Mouse (Mus musculus) embryonic fibroblast, embryonic 13.5 days (primary cell): ENCODE results near the gene Cryba4. TPM values are rescaled to one million over a fixed set of nuclear protein-coding genes. Genes with fewer than 3 reads are reported as not detected.

Experiments used
- H3K27ac ChIP-seq: 2 replicates; pipeline ENCODE4 v1.5.1; 2012; ENCODE audit warnings: low read length, control low read depth, inconsistent platforms; ENCODE audit not compliant: insufficient read depth
- H3K4me1 ChIP-seq: 2 replicates; pipeline ENCODE4 v1.6.1; 2011; ENCODE audit warnings: low read length; ENCODE audit not compliant: control insufficient read depth, insufficient read depth
- H3K4me3 ChIP-seq: 2 replicates; pipeline ENCODE4 v1.5.1; 2011; ENCODE audit warnings: mild to moderate bottlenecking, control low read depth, low read length; ENCODE audit not compliant: insufficient read depth
- CTCF ChIP-seq: IDR thresholded peaks from 2 replicates; pipeline ENCODE4 v1.5.1; 2011; ENCODE audit warnings: mild to moderate bottlenecking, control low read depth, low read length, moderate library complexity, borderline replicate concordance; ENCODE audit not compliant: insufficient read depth
- POLR2A ChIP-seq: IDR thresholded peaks from 2 replicates; pipeline ENCODE4 v1.6.1; 2011; ENCODE audit warnings: low read depth, mild to moderate bottlenecking, control low read depth, low read length, moderate library complexity
- polyA plus RNA-seq: library from polyadenylated mRNA; stranded (reverse); fragments of >200 nt; gene quantifications from 2 replicates; pipeline ENCODE4 v1.2.4, GENCODE M21; 2011; ENCODE audit warnings: low read depth; ENCODE audit not compliant: missing spikeins, insufficient read length

Cryba4 gene
- polyA plus RNA-seq, 1 experiment: not detected

DNA sequence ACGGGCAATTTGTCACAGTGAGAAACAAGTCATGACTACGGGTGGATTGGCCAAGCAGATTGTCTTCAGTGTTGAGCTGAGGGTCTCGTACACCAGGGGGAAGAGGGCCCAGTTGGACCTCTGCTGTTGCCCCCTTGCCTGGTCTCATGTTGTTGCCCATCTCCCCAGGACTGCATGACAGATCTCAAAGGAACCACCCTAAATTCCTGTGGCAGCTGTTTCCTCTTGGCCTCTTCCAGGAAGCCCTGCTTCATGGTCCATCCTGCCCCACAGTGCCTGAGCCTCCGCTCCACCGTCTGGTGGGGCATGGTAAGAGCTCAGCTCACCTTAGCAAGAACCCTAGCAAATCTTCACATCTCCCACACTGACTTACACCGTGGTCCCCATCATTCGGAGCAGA is 40.4 kb downstream of the Cryba4 start:
- no peaks in the 10 kb centered on the region for H3K4me1 ChIP-seq
- TF ChIP-seq POLR2A (no peak), CTCF (no peak)
- H3K4me3 ChIP-seq: no peak overlapping the region
- no peak overlapping the region for H3K27ac ChIP-seq

DNA sequence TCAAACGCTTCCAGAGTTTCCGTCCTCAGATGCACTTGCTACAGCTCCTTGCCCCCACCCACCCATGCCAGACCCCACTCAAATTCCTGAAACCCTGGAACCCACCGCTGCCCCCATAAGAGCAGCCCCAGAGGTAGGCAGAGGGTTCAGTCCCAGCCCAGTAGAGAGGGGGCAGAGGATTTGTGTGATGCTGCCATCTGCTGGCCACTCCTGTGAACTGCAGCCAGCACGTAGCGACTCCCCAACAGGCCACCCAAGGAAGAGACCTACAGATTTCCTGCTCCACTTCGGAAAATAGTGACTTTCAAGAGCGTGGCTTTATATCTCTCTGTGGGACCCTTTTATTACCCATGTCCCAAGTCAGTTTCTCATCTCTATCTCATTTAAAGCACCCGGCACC is 42.2 kb downstream of the Cryba4 start:
- Histone ChIP-seq H3K27ac (no peak overlapping the region), H3K4me1 (no peaks in the 10 kb centered on the region), H3K4me3 (no peak overlapping the region)
- no peak for TF ChIP-seq POLR2A
- peak; percentile 94 for TF ChIP-seq CTCF

GRCm38 (mm10) chr5:112208321-112208720 is 44.0 kb downstream of the Cryba4 start:
- Histone ChIP-seq H3K27ac (no peak overlapping the region), H3K4me3 (no peak overlapping the region), H3K4me1 (no peaks in the 10 kb centered on the region)
- TF ChIP-seq CTCF: no peak
- TF ChIP-seq POLR2A: no peak

DNA sequence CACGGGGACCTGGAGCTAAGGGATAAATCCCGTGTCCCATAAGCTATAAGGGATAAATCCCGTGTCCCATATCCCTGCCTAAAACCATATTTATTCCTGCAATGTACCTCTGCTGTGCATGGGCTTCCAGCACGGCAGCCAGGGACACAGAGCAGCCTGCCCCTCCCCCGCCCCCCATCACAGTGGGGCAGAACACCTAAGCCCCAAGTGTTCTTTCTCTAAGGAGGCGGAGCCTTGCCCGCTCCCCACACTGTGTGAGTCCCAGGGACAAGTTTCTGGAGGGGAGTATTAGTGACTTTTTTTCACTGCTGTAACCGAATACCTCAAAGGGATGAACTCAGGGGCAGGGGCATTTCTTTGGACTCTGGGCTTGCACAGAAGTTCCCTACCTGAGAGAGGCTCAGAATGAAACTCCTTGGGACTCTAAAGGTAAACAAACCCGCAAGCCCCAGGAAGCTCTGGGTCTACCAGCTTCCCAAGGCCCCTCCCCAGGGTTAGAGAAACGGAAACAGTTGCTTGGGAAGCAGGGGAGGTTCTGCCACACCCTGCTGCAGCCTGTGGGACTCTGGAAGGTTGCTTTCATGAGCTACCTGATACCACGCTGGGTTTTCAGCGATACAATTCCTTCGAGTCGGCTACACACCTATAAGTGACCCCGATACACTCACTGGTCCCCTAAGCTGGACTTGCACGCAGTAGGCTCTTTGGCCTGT is 45.6 kb downstream of the Cryba4 start:
- Histone ChIP-seq H3K4me1 (no peaks in the 10 kb centered on the region), H3K4me3 (no peak overlapping the region), H3K27ac (no peak overlapping the region)
- TF ChIP-seq POLR2A (no peak), CTCF (no peak)

DNA sequence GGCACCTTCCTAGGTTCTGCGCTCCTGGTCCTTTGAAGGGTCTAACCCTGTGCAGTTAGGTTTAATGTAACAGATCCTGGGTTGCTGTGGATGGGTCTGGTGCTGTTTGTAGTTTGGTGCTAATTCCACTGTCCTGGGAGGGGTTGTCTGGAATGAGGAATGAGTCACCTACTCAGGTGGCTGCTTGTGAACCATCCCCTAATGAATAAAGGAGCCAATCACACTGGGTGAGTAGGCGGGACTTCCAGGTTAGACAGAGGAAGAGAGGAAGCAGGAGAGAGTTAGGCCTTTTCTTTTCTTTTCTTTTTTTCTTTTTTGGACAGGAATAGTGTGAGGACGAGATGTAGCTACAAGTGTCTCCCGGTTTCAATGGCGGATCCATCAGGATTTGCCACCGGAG is 52.7 kb downstream of the Cryba4 start:
- no peak overlapping the region for H3K4me3 ChIP-seq
- H3K27ac ChIP-seq: no peak overlapping the region
- TF ChIP-seq POLR2A: no peak
- no peak for TF ChIP-seq CTCF
- no peaks in the 10 kb centered on the region for H3K4me1 ChIP-seq

Other genes with a start within 250 kb of the Cryba4 start
- gene Crybb1, start 3.3 kb upstream of the Cryba4 start, polyA plus RNA-seq: not detected in 2 replicates
- 39.6 and 48.3 TPM in 2 replicates for gene Tpst2, start 24.2 kb upstream of the Cryba4 start, polyA plus RNA-seq
- 15.6 and 21.8 TPM in 2 replicates for gene Tfip11, start 73.8 kb upstream of the Cryba4 start, polyA plus RNA-seq
- 19.2 and 24.2 TPM in 2 replicates for gene Srrd, start 90.5 kb upstream of the Cryba4 start, polyA plus RNA-seq
- gene Hps4, start 90.6 kb upstream of the Cryba4 start, polyA plus RNA-seq: 19.9 and 24.3 TPM in 2 replicates
- gene Gm6583, start 103.5 kb upstream of the Cryba4 start, polyA plus RNA-seq: not detected in 2 replicates
- gene Asphd2, start 142.3 kb upstream of the Cryba4 start, polyA plus RNA-seq: 2.0 and 4.3 TPM in 2 replicates
- not detected in 2 replicates for gene Gm6588, start 196.9 kb upstream of the Cryba4 start, polyA plus RNA-seq